Mouse (Mus musculus) forebrain, embryonic 13.5 days (tissue): Measurements from ENCODE around the gene Mtg1. TPM values are rescaled to one million over a fixed set of nuclear protein-coding genes. Genes with fewer than 3 reads are reported as not detected.
"Not testable (repeated sequence)": the region's sequence is repeated elsewhere in the genome, so short reads cannot be mapped to it uniquely, and the experiment has no call there.

Source experiments
- ATAC-seq: fragments of 200-750 bp; cut with Nextera tagmentation; 2 replicates; pipeline ENCODE4 v1.8.0; 2017
- H3K27ac ChIP-seq: fragments of 300-500 bp; sonication (generic); 2 replicates; pipeline ENCODE4 v1.5.1; 2015; ENCODE audit warnings: inconsistent platforms, mild to moderate bottlenecking, moderate library complexity
- H3K27me3 ChIP-seq: fragments of 300-500 bp; sonication (generic); 2 replicates; pipeline ENCODE4 v1.6.1; 2015; ENCODE audit warnings: mild to moderate bottlenecking, inconsistent platforms
- H3K36me3 ChIP-seq: fragments of 300-500 bp; sonication (generic); 2 replicates; pipeline ENCODE4 v1.6.1; 2015; ENCODE audit warnings: mild to moderate bottlenecking, inconsistent platforms; ENCODE audit not compliant: poor library complexity, severe bottlenecking
- H3K4me1 ChIP-seq: fragments of 300-500 bp; sonication (generic); 2 replicates; pipeline ENCODE4 v1.6.1; 2015; ENCODE audit warnings: inconsistent platforms
- H3K4me2 ChIP-seq: fragments of 300-500 bp; sonication (generic); 2 replicates; pipeline ENCODE4 v1.6.1; 2015; ENCODE audit warnings: inconsistent platforms, mild to moderate bottlenecking, moderate library complexity
- H3K4me3 ChIP-seq: fragments of 300-500 bp; sonication (generic); 2 replicates; pipeline ENCODE4 v1.5.1; 2015; ENCODE audit warnings: mild to moderate bottlenecking, inconsistent platforms
- H3K9ac ChIP-seq: fragments of 300-500 bp; sonication (generic); 2 replicates; pipeline ENCODE4 v1.6.1; 2015; ENCODE audit warnings: mild to moderate bottlenecking, inconsistent platforms
- H3K9me3 ChIP-seq: fragments of 300-500 bp; sonication (generic); replicated peaks from 2 replicates; pipeline ENCODE4 v1.6.1; 2016; ENCODE audit warnings: inconsistent platforms
- WGBS: fragments of 180-500 bp; shearing (Covaris S2); methylation state at CpG from one replicate; pipeline ENCODE4 v1.1.7; 2015; 5-methylcytosine and 5-hydroxymethylcytosine counted together
- polyA plus RNA-seq: library from polyadenylated mRNA; unstranded; fragments of >200 nt; fragmentation: Nextera tagmentation; extraction: Ambion mirVana; gene quantifications from 2 replicates; pipeline ENCODE4 v1.2.1, GENCODE M21; 2015

The Mtg1 gene
- polyA plus RNA-seq, 1 experiment from 2014 or later = 35.3 TPM

DNA sequence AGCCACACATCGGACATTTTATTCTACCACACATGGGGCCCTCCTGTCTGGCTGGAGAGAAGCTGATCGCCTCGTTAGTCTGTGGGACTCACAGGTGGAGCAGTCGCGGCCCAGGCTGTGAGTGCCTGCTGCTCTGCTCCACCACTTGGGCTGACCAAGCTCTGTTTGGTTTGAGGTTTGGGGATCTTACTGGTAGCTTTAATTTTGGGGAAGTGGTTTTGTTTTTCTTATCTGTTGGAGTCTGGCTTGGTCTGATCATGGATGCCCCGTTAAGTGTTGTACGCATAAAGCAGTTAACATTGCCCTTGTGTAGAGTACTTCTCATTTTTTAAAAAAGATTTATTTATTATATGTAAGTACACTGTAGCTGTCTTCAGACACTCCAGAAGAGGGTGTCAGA is 3.3 kb upstream of the Mtg1 start:
- WGBS = 90% methylated on average over 7 of the region's 7 CpGs
- H3K4me3 ChIP-seq, H3K4me1 ChIP-seq, H3K27me3 ChIP-seq, H3K27ac ChIP-seq, ATAC-seq, H3K9me3 ChIP-seq, H3K36me3 ChIP-seq, H3K9ac ChIP-seq, H3K4me2 ChIP-seq: not testable (repeated sequence)

- H3K4me3 ChIP-seq = no peak overlapping the region
- no peak overlapping the region for H3K9ac ChIP-seq
- H3K27ac ChIP-seq = no peak overlapping the region
- no peak overlapping the region for H3K4me2 ChIP-seq
- 90% methylated on average over 5 of the region's 5 CpGs for WGBS
- 0 out of 2 replicates have a peak, but pooled peaks cover under 1% of the 10 kb centered on the region for H3K36me3 ChIP-seq
- ATAC-seq = no peak
- no peaks in the 10 kb centered on the region for H3K9me3 ChIP-seq
- peaks cover 7% of the 10 kb centered on the region for H3K4me1 ChIP-seq
- no peaks in the 10 kb centered on the region for H3K27me3 ChIP-seq
These were observed 2.1 kb upstream of the Mtg1 start for GRCm38 (mm10) chr7:140135106-140135770.

- Histone ChIP-seq H3K9ac (peak overlapping the region; percentile 87), H3K27ac (no peak overlapping the region; the same call in 1 of the 2 replicates), H3K4me1 (peaks cover 7% of the 10 kb centered on the region), H3K4me3 (peak overlapping the region; percentile 83), H3K36me3 (no peaks in the 10 kb centered on the region), H3K9me3 (no peaks in the 10 kb centered on the region), H3K27me3 (no peaks in the 10 kb centered on the region), H3K4me2 (peak overlapping the region; percentile 94)
- WGBS = under 1% methylated on average over 8 of the region's 8 CpGs
- no peak for ATAC-seq
These were observed 602 bp downstream of the Mtg1 start for GRCm38 (mm10) chr7:140138021-140138310.

DNA sequence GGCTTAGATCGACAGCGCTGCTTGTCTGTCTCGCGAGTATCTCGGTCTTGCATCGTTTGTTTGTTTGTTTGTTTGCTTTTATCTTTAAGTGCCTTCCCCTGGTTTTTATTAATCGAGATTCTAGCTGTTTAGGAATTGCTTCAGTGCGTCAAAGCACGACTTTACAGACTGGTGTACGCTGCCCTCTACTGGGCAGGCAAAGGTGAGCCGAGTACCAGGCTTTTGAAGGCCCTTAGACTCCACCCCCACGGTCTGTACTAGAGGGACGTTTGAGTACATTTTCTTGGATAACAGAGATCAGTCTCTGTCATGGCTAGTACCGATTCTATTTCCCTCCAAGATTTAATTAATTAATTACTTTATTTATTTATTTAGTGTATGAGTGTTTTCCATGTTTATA is 4.0 kb downstream of the Mtg1 start:
- Histone ChIP-seq H3K9me3 (no peaks in the 10 kb centered on the region), H3K4me2 (no peak overlapping the region), H3K36me3 (no peaks in the 10 kb centered on the region), H3K27me3 (no peaks in the 10 kb centered on the region), H3K4me1 (peaks cover 7% of the 10 kb centered on the region), H3K9ac (no peak overlapping the region; the same call in 1 of the 2 replicates), H3K4me3 (no peak overlapping the region), H3K27ac (no peak overlapping the region)
- no peak for ATAC-seq
- WGBS = 6% methylated on average over 14 of the region's 14 CpGs

GRCm38 (mm10) chr7:140144550-140144949 is 7.2 kb downstream of the Mtg1 start:
- 87% methylated on average over 4 of the region's 4 CpGs for WGBS
- Histone ChIP-seq H3K4me1 (no peaks in the 10 kb centered on the region), H3K9ac (no peak overlapping the region), H3K9me3 (no peaks in the 10 kb centered on the region), H3K27ac (no peak overlapping the region), H3K4me2 (no peak overlapping the region), H3K4me3 (no peak overlapping the region), H3K27me3 (no peaks in the 10 kb centered on the region), H3K36me3 (peaks cover 13% of the 10 kb centered on the region; the same call in 1 of the 2 replicates)
- ATAC-seq = no peak

GRCm38 (mm10) chr7:140153383-140153782 is 16.0 kb downstream of the Mtg1 start:
- Histone ChIP-seq H3K36me3 (no peaks in the 10 kb centered on the region), H3K27ac (no peak overlapping the region), H3K4me3 (peak overlapping the region; percentile 41), H3K4me1 (peaks cover 17% of the 10 kb centered on the region), H3K9ac (peak overlapping the region; percentile 64), H3K4me2 (peak overlapping the region; percentile 60), H3K9me3 (no peaks in the 10 kb centered on the region), H3K27me3 (peaks cover 27% of the 10 kb centered on the region)
- ATAC-seq = 0 out of 2 replicates have a peak, but pooled peaks have one; percentile 34
- 5% methylated on average over 28 of the region's 28 CpGs for WGBS

DNA sequence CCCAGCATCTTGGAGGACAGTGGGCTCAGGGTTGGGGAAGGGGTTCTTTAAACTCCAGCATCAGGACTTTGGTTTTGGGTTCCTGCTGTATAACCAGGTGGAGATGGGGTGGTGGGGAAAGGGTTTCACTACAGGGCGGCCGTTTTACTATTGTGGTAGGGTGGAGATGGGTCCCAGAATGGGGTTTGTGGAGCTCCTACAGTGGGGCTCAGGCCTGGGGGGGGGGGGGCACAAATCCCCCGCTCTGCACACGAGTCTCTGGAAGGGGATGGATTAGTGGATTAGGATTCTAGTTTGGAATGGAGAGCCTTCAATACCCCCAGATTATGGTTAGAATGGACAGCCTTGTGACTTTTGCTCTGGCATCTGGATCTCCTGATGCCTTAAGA is 16.5 kb downstream of the Mtg1 start:
- H3K27me3 ChIP-seq = peaks cover 30% of the 10 kb centered on the region
- 15% methylated on average over 4 of the region's 4 CpGs for WGBS
- 0 out of 2 replicates have a peak, but pooled peaks have one; percentile 25 for ATAC-seq

DNA sequence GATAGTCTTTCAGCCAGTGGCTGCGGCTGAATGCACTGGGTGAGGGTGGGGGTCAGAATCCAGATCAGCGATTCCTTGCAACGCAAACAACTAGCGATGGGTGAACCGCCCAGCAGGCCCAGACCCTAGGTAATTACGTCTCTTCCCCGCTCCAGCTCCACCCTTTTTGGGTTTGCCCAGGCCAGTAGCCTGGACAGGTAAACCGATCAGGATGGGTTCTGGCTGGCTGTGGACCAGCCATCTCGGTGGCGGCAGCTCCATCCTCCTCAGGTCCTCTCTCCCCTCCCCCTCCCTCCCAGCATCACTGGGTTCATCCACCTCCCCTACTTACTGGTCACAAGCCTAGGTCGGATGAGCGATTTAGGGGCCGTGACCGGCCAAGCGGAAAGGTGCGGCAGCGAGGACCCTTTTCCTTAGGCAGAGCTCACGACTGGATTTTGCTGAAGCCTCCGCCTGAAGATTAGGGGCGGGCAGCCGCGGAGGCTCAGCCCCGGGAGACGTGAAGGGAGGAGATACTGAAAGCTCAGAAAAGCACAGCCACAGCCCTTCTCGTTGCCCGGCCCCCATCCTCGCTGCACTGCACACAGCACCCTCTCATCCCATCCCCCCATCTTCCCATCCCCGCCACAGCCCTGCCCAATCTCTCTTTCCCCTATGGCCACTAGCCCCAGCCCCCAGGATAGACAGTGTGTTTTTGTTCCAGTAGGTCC is 17.0 kb downstream of the Mtg1 start, which contains the start of gene Sprn:
Gene Sprn, minus strand, starts transcription at position 660 of the 710 bp plus-strand sequence.
- Histone ChIP-seq H3K27me3 (peaks cover 30% of the 10 kb centered on the region), H3K27ac (no peak within 1 kb of the TSS; the same call in 1 of the 2 replicates), H3K4me1 (peaks cover 17% of the 10 kb centered on the region), H3K9me3 (no peaks in the 10 kb centered on the region), H3K9ac (peak within 1 kb of the TSS; percentile 64), H3K36me3 (no peaks in the 10 kb centered on the region), H3K4me2 (peak within 1 kb of the TSS; percentile 60), H3K4me3 (peak within 1 kb of the TSS; percentile 41)
- 2% methylated on average over 28 of the region's 28 CpGs for WGBS
- ATAC-seq = peak; percentile 72

More for the DNA sequence above, 16.5 kb downstream of the Mtg1 start:
- Histone ChIP-seq H3K36me3 (no peaks in the 10 kb centered on the region), H3K4me3 (peak overlapping the region; percentile 41), H3K27ac (no peak overlapping the region), H3K9ac (peak overlapping the region; percentile 64), H3K4me2 (peak overlapping the region; percentile 60), H3K9me3 (no peaks in the 10 kb centered on the region), H3K4me1 (peaks cover 17% of the 10 kb centered on the region)

- 74% methylated on average over 3 of the region's 3 CpGs for WGBS
These were observed 23.0 kb downstream of the Mtg1 start for GRCm38 (mm10) chr7:140160363-140160762.

GRCm38 (mm10) chr7:140164664-140165063 is 27.3 kb downstream of the Mtg1 start, which contains the start of gene Olfr522:
Olfr522 (minus strand) TSS chr7:140164764.
- Histone ChIP-seq H3K4me3 (no peak within 1 kb of the TSS), H3K36me3 (no peaks in the 10 kb centered on the region), H3K4me2 (no peak within 1 kb of the TSS), H3K4me1 (no peaks in the 10 kb centered on the region), H3K27ac (no peak within 1 kb of the TSS), H3K9me3 (no peaks in the 10 kb centered on the region), H3K9ac (no peak within 1 kb of the TSS), H3K27me3 (no peaks in the 10 kb centered on the region)
- WGBS = 81% methylated on average over 7 of the region's 7 CpGs
- no peak for ATAC-seq

More at GRCm38 (mm10) chr7:140160363-140160762, 23.0 kb downstream of the Mtg1 start:
- Histone ChIP-seq H3K27ac (no peak overlapping the region), H3K4me3 (no peak overlapping the region), H3K36me3 (no peaks in the 10 kb centered on the region), H3K9me3 (no peaks in the 10 kb centered on the region), H3K27me3 (peaks cover 4% of the 10 kb centered on the region; the same call in 1 of the 2 replicates), H3K9ac (no peak overlapping the region), H3K4me2 (no peak overlapping the region), H3K4me1 (no peaks in the 10 kb centered on the region)
- no peak for ATAC-seq

GRCm38 (mm10) chr7:140167950-140168349 is 30.6 kb downstream of the Mtg1 start:
- no peak for ATAC-seq
- WGBS = 80% methylated on average over 1 of the region's 1 CpGs

GRCm38 (mm10) chr7:140169386-140169785 is 32.0 kb downstream of the Mtg1 start:
- Histone ChIP-seq H3K4me3 (no peak overlapping the region), H3K4me2 (no peak overlapping the region), H3K4me1 (no peaks in the 10 kb centered on the region), H3K9me3 (no peaks in the 10 kb centered on the region), H3K27me3 (no peaks in the 10 kb centered on the region), H3K36me3 (no peaks in the 10 kb centered on the region), H3K27ac (no peak overlapping the region), H3K9ac (no peak overlapping the region)
- 85% methylated on average over 4 of the region's 4 CpGs for WGBS
- no peak for ATAC-seq

More at GRCm38 (mm10) chr7:140167950-140168349, 30.6 kb downstream of the Mtg1 start:
- H3K4me3 ChIP-seq = no peak overlapping the region
- H3K27ac ChIP-seq = no peak overlapping the region
- H3K27me3 ChIP-seq = no peaks in the 10 kb centered on the region
- no peaks in the 10 kb centered on the region for H3K36me3 ChIP-seq
- no peak overlapping the region for H3K4me2 ChIP-seq
- no peaks in the 10 kb centered on the region for H3K9me3 ChIP-seq
- H3K9ac ChIP-seq = no peak overlapping the region
- no peaks in the 10 kb centered on the region for H3K4me1 ChIP-seq
